Mouse (Mus musculus): ENCODE measurements around the gene Ttll8.

Gene Ttll8

DNA sequence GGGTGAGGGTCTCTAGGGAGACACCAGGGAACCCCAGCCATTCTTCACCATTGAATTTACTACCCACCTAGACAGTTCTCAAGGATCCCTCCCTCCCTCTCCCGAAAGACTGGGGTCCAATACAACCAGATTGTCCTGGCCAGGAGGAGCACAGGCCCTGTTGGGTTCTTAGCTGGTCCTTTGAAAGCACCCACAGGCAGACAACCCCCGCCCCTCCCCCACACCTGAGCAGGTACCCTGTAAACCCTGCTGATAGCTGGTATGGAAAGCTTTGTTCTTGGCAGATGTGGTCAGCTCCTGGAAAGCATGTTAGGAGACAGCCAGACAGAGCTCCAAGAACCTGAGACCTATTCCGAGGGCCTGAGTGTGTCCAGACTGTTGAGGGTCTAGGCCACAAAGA, 93.4 kb downstream of the Ttll8 start:
- DNase-seq (ENCODE audit: low spot score in 2 of 2) = no peak

DNA sequence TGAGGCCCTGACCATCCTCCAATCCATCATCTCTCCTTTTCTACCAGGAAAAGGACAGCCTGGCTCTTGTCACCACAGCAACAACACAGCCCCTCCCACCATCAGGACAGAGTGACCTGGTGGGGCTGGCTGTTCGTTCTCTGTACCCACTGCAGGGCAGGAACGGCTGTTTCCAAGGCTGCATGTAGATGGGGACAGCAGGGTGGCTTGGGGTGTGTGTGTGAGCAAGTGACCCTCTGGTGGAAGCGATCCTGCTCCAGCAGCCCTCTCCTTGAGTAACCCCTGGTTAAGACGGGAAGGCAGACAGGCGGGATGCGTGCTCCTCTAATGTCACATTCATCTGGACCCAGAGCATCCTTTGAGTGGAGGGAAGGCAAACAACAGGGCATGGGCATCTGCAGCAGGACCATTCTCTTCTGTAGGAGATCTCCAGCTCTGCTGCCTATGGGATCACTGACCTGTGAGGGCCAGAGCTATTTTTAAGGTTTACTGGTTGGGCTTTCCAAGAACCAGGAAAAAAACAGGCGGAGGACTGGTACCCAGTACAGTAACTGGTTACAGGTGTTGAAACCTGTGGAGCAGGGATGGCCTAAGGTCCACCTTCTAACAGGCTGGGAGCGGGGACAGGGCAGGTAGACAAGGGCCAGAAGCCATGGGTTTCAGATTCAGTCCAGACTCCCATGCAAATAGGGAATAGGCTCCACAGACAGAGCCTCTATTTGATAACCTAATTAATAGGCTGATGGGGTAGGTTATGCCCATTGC, 94.8 kb downstream of the Ttll8 start:
- no peak for DNase-seq (ENCODE audit: low spot score in 2 of 2)

DNA sequence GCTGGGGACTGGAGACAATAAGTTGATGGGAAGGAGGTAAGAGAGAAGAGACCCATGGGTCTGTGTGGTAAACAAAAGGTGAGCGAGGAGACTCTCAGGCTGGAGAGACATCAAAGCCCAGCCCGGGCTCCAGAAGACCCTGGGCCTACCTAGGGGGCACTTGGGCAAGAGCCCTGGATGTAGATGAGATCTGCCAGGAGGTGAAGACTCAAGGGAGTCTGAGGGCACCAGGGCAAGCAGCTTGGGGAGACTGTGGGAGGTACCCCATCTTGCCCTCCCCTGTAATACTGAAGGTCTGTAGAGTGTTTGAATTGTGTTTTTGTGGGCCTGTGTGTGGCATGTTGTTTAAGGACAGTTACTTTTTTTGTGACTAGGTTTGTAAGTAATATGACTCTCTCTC, 95.5 kb downstream of the Ttll8 start:
- no peak for DNase-seq (ENCODE audit: low spot score in 2 of 2)

DNA sequence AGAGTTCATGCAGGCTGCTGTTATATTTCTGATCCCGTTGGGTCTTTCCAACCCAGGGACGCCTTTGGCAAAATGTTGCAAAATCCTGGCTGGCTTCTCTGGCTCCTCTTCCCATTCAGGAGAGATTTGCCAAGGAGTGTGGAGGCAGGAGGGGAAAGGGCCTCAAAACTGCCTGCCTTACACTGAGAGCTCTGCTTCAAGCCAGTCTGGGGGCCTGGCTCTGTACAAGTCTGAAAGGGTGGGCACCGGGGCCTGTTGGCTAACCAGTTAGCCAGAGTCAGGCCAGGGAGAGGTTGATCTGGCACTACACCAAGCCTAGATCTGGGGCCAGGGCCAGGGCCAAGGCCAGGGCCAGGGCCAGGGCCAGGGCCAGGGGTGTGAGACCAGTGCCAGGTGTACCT, 96.1 kb downstream of the Ttll8 start:
- no peak for DNase-seq (ENCODE audit: low spot score in 2 of 2)

DNA sequence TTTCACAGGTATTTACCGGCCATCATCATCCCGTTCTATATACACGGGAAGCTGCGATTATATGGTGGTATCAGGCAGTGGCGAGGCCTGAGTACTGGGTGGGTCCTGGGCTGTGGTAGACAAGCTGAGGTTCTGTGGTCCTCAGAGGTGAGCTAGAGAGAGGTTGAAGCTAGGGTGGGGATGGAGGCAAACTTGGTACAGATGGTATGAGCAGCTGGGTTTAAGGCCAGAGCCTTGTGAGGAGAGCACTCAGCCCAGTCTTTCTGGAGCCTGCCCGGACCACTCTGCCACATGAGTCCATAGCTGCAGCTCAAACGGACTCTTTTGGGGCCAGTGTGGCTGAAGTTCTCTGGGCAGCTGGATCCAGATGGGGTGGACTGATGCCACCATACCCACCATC, 96.9 kb downstream of the Ttll8 start:
- no peak for DNase-seq (ENCODE audit: low spot score in 2 of 2)

DNA sequence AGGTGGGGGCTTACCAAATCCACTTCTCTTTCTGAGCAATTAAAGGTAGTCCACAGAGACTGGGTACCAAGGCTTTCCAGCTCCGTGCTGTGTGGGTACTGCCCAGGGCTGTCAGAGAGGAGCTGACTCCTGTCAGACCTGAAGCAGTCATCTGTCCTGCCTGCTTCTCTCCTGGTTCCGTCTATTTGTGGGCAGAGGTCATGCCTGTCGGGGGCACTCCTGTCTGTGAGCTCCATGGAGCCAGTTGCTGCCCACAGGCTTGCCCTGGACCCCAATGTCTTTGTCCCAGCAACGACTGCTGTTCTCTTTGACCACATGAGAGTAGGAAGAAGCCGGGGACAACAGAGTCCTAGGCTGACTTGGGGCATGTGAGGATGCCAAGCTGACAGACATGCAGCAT, 97.6 kb downstream of the Ttll8 start:
- no peak for DNase-seq (ENCODE audit: low spot score in 2 of 2)

DNA sequence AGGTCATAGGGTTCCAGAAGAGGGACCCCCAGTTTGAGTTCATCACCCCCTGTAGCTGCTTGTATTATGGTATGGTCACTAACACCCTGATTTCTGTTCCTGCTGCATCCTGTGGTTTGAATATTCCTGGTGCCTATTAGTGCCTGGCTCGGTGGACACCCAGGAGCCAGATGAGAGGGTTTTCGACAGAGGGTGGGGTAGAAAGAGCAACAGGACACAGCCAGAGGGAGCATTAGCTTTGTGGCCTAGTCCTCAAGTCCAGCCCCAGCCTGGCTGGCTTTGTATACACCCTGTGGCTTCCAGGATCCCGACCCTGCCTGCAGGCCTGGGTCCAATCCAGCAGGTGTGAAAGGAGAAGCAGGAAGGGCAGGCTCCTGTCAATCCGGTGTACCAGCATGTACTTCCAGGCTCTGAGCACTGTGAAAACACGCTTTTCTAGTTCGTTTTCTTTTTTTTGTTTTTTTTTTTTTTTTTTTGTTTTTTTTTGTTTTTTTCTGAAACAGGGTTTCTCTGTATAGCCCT, 98.3 kb downstream of the Ttll8 start:
- no peak for DNase-seq (ENCODE audit: low spot score in 2 of 2)

DNA sequence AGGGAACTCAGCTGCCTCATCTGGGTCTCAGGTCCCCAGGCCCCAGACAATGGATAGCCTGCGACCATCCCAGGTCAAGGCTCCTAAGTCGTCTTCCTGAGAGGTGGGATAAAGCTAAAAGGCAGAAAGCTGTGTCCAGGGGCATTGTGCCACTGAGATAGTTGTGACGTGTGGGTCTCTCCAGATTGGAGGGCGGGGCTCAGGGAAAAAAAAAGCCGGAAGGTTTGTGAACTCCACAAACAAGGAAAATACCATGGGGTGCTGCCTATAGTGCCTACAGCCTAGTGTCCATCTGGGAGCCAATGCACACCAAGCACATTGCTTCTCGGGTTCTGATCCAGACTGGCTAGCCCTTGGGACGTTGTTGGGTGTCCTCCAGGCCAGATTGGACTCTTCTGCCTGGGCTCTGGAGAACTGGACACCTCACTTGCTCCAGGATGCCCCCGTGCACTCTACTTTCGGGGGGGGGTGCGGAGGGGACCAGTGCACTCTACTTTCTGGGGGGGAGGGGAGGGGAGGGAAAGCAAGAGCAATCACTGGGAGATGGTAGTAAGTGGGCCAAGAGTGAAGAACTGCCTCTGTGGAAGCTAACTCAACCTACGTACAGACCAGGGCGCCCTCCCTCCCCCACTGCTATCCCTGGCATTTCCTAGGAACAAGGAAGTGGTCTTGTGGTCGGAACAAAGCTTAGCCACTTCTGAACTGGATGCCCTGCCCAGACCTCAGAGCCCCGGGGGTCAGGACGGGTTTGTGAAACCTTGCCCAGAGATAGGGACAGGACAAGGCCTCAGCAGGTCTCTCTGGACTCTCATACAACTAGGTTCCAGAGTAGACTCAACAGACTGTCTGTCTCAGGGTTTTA, 99.0 kb downstream of the Ttll8 start:
- no peak for DNase-seq (ENCODE audit: low spot score in 2 of 2)

DNA sequence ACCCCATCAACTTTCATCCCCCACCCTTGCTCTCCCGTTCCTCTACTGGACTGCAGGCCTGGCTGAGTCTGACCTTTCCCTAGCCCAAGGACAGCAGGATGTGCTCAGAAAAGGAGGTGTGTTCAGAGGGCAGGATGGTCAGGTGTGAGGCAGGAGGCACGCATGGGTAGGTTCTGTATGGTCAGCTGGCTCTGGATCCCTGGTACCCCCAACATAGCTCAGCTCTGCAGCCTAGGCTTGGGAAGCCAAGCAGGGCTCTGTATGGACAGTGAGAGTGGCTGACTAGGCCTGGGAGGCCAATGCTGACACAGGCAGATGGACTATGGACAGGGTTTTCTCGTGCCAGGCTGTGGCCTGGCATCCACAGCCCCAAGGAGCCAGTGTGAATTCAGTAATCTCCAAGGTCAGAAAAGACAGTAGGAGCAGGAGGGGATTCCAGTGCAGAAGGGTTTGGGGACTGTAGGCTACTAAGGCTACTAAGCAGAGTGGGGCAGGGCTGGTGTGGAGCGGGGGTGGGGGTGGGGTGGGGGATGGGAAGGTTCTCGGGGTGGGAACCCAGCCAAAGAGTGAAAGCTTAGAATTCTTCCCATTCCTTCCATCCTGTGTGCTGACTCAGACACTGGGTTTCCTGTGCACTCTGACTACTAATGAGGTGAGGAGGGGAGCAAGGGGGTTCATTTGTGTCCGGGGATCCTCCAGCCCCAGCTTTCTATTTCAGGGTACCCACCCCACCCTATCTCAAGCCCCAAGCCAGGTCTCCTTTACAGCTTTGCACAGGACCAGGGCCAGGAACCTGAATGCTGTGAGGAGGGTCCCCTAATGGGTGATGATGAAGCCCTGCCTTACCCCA, 99.9 kb downstream of the Ttll8 start:
- no peak for DNase-seq (ENCODE audit: low spot score in 2 of 2)

DNA sequence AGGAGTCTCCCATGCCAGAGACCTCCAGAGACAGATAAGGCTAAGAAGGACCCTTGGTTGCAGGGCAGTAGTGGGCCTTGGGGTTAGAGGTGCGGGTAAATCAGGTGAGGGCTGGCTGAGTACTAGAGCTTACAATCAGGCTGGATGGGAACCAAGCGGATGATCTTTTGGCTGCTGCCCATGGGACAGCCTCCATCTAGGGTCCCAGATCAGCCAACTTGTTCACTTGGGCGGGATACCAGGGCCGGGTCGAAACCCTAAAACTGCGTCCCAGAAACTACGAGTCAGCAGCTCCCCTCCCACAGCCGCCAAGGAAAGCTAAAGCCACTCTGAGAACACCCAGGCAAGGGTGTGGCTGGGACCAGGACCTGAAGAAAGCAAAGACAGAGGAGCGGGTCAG, 101.1 kb downstream of the Ttll8 start:
- DNase-seq (ENCODE audit: low spot score in 2 of 2) = no peak

DNA sequence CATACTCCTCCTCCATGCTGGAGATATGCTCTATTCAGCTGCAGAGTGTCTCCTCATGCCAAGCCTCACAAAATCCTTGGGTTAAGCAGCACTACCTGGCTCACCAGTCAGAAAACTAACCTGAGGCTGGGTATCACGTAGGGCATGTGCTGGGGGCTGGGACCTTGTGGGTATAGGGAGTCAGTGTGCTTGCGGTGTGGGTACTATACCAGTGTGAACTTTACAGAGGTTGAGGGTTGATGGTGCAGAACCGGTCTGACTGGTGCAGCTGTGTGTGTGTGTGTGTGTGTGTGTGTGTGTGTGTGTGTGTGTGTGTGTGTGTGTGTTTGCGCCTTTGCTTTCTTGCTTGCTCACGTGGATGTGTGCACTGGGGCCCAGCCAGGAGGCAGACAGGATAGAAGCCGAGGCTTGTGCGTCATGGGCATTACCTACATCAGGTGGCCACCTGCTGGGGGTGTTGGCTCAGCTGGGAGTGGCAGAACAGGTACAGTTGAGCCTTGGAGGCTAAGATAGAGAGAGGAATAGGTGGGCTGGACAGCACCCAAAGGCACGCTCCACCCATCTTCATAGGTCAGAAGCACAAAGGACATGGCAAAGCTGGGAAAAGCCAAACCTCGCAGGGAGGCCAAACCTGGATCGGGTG, 102.6 kb downstream of the Ttll8 start:
- no peak for DNase-seq (ENCODE audit: low spot score in 2 of 2)

DNA sequence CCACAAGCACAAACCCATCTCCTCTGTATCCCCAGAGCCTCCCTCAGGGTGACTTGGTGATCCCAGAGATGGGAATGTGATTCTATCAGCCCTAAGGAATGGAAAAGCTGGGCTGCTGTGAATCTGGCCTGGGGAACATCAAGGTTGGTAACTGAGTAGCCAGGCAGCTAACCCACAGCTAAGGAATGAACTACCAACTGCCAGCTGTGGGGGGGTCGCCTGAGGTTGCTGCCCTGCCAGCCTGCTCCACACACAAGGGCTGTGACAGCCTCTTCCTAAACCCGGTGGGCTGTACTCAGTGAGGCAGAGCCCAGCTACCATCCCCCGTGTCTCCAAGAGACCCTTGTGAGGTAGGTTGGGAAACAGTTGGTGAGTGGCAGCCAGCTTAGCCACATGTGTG, 103.1 kb downstream of the Ttll8 start:
- DNase-seq (ENCODE audit: low spot score in 2 of 2) = no peak

DNA sequence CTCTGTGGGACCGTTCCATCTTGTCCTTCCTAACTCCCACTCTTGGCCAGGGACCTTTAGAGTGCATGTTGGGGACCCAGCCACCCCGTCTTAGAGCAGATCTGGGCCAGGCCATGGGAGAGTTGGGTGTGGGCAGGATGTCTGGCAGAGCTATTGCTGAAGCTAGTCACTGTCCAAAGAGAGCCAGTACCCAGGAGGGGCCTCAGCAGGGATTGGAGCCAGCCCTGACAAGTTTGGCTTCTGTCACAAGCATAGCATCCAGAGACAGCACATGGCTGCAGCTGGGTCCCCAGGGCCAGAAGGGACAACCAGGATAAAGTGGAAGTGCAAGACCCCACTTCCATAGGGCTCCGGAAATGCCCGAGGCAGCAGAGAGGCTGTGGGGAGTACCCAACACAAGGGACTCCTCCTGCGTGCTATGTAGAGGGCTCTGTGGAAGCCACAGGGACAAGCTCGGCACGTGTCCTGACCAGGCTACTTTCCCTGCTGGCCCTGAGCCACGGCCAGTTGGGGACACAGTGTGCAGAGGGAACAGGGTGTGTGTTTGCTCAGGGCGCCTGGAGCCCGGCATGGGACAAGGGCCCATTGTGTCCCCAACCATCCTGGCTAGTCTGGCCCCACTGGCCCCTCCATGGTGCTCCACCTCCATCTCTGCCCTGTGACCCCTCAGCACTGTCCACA, 103.9 kb downstream of the Ttll8 start:
- DNase-seq (ENCODE audit: low spot score in 2 of 2) = no peak

DNA sequence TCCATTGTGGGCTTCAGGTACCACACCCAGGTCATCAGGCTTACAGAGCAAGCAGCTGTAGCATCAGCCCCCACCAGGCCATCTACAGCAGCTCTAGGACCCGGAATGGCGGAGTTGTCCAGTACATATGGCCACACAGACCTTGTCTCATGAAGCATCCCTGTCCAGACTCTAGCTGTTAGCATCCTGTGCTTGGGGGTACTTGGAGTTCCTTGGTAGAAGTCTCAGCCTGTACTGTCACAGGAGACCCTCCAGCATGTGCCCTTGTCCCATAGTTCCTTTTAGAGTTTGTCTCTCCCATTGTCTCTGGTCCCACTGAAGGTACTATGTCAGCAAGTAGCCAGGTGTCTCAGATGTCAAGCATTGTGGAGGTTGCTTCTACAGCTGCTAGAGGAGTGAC, 104.6 kb downstream of the Ttll8 start:
- DNase-seq (ENCODE audit: low spot score in 2 of 2) = no peak

DNA sequence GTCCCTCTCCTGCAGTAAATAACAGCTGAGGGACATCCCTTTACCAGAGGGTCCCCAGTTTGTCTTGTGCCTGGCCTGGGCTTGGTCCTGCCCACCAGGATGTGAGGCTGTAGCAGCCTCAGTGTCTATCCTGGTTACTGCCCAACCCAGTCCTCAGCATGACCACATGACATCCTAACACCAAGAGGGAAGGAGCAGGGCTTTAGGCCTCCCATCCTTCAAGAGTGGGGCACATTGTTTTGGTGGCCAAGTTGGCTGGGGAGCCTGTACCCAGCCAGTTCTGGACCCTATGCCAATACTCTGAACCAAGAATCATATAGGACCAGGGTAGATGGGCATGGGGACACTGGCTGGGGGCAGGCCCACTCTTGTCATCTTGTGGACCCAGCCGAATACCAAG, 105.6 kb downstream of the Ttll8 start:
- no peak for DNase-seq (ENCODE audit: low spot score in 2 of 2)

DNA sequence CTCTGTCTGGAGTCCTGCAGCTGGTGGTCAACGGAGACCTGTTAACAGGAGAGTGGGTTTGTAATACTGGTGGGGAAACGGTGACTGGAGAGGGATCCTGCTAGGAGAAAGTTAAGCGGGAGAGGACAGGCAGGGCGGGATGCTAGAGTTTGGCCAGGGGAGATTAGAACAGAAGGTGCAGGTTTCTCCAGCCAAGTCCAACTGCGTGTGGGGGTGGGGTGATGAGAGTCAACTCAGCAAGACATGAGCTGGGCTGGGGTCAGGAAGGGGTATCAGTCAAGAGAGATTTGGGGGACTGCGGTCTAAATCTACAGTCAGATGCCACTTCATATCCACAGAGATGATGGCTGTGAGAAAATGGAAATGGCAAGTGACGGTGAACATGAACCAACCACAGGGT, 109.3 kb downstream of the Ttll8 start:
- no peak for DNase-seq (ENCODE audit: low spot score in 2 of 2)

DNA sequence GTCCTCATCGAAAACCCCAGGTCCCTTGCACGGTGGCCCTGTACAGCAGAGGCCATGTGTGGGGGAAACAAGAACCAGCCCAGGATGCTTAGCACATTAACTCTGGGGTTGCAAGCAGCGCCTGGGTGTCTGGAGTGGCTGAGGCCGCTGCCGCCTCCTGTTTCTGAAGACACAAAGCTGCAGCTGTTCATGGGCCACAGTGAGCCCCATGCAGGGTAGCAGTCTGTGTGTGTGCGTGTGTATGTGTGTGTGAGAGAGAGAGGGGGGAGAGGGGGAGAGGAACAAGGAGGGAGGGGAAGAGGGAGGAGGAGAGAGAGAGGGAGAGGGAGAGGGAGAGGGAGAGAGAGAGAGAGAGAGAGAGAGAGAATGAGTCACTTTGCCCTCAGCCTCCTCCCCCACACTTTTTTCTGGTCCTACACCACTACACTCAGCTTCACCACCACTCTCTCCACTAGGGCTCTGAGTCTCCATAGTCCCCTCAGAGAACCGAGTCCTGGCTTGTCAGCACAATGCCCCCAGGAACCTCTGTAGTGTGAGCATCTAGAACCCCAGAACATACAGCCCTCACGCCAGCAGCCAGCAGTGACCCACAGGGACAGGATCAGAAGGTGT, 110.6 kb downstream of the Ttll8 start:
- no peak for DNase-seq (ENCODE audit: low spot score in 2 of 2)

DNA sequence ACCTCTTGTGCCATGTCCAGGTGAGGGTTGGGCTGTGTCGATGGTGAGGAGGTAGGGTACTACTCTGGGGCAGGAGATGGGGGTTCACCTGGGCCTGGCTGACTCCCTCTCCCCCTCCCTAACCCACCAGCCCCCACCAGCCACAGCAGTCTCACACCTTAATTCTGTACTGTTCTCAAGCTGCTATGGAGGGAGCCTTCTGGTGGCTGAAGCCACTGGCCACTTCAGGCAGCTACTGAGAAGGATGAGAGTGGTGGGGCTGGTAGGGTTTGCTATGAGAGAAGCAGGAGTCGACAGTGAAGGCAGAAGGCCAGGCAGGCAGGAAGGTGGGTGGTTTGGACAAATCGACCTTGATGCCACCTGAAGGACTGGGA, 111.9 kb downstream of the Ttll8 start:
- no peak for DNase-seq (ENCODE audit: low spot score in 2 of 2)

DNA sequence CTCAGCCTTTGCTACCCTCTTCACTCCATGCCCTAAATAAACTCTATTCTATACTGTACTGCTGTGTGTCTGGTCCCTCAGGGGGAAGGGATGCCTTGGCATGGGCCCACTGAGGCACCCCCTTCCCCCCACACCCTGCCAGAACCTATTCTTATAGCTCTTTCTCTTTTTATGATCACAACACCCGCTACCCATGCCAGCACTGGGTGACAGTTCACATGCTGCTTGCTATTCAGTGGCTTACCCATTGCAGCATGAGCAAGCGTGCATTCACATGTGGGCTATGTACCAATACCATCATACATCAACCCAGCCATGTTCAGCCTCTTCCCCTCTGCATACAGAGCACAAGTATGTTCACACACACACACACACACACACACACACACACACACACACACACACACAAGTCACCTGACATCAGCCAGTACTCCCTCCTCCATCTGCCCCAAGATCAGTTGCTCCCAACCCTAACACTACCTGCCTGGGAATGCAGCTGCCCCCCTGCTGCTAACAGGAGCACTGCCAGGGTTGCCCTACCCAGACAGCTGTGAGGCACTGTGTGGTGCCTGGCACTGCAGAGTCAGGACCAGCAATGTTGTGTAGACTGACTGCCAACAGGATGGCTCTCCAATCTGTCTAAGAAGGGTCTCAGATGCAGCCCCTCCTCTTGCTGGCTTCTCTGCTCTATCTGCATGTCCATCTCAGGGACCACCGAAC, 112.5 kb downstream of the Ttll8 start:
- no peak for DNase-seq (ENCODE audit: low spot score in 2 of 2)

DNA sequence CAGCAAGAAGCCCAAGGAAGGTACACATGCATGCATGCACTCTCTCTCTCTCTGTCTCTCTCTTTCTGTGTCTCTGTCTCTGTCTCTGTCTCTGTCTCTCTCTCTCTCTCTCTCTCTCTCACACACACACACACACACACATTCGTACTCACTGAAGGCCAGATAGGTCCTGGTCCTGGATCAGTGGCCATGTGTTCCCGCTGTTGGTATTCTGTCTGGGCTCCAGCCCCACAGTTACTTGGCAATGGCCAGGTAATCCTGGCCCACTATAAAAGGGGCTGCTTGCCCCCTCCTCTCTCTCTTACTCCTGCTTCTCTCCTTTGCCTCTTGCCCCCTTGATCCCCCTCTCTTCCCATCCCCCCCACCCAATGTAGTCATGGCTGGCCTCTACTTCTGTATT, 113.1 kb downstream of the Ttll8 start:
- no peak for DNase-seq (ENCODE audit: low spot score in 2 of 2)

Data from natural killer cell, adult 2 months (primary cell).